Mouse (Mus musculus) embryonic fibroblast, embryonic 13.5 days (primary cell): ENCODE measurements at regions not wholly inside any gene's neighbourhood (a gene's known extent, or its start where the extent isn't known, plus 50 kb on each side); places are given as distances from the start of the nearest gene placed in this dataset.

Experiments used
- CTCF ChIP-seq: IDR thresholded peaks from 2 replicates; pipeline ENCODE4 v1.5.1; 2011; ENCODE audit warnings: mild to moderate bottlenecking, control low read depth, low read length, moderate library complexity, borderline replicate concordance; ENCODE audit not compliant: insufficient read depth
- POLR2A ChIP-seq: IDR thresholded peaks from 2 replicates; pipeline ENCODE4 v1.6.1; 2011; ENCODE audit warnings: low read depth, mild to moderate bottlenecking, control low read depth, low read length, moderate library complexity

- TF ChIP-seq CTCF (no peak), POLR2A (no peak)
Observed at GRCm38 (mm10) chr19:14880818-14881217, 283.0 kb upstream of the Tle4 start.
